Mouse (Mus musculus) testis, postnatal 14 days (tissue): ENCODE data around the gene Zdhhc17.

ENCODE experiments used
- DNase-seq: peaks from one replicate; pipeline ENCODE4 v3.0.0; 2021; ENCODE audit warnings: low spot score

Gene Zdhhc17

DNA sequence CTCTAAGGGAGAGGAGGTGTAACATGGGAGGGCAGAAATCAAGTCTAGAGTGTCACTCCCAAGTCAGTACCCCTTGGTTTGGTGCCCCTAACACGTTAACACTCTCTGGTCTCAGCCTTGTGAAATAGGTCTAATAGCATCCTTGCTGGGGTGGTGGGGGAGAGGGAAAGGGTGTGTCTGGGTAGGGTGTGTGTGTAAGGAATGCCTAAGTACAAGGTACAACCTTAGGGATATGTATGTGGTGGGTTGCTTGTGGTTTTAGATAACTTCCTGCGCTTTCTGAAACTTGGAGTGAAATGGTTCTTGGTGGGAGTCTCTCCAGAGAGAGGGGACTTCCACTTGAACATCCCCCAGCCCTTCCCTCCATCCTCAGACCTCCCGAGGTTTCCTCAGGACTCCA is 88.0 kb downstream of the Zdhhc17 start:
- DNase-seq: no peak

DNA sequence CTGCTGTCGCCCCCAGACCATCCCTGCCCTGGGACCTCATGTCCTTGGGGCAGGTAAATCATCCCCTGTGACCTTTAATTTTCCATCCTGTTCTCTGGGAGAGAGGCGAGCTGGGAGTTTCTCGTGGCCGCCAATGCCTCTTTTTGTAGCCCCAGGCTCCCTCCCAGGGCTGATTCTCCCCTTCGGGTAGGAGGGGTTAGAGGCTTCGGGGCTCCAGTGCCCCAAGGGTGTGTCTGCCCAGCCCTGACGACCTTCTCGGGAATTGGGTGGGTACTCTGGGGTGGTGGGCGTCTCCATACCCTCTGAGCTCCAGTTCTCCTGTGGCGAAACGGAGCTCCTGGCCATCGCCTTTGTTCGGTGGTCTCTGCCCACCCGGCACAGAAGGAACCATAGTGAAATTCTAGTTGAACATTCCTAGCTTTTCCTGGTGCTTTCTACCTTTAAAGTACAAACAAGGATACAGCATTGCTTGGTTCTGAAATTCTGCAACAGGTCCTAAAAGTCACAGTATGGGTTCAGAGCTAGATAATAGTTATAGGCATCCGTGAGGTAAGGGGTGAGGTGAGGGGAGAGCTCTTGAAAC is 89.5 kb downstream of the Zdhhc17 start:
- DNase-seq: no peak

DNA sequence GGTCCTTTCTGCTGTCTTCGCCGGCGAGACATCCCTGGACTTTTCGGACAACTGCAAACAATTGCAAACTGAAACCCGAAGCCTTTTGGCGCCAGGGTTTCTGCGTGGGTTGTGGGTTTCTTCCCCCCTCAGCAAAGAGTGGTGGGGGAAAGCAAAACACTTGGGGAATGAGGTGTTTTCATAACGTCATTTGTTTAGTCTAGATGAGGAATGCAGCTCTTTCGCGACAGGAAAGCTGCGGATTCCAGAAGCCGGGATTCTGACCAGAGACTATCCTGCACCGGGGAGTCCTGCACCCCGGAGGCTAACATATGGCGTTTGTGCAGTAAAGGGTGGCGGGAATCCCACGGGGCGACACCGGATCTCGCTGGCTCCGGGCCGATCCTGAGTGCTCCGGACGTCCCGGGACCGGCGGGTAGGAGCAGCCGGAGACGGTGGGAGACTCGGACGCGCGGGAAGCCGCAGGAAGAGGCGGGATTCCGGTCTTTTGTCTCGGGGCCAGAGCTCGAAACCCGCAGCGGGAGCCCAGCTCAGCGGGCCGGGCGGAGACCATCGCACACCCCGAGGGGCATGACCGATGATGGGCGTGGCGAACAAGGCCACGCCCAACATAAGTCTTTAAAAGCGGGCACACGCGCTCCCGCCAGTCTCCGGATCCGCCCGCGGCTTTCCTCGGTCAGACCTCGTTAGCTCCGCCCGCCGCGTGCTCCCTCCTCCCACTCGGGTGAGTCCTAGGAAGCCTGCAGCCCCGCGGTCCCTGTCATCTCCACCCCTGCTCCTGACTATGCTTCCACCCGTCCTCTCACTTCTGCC is 90.2 kb downstream of the Zdhhc17 start, which contains the start of gene Csrp2:
Gene Csrp2 (plus strand): TSS at position 259 of the 813 bp plus-strand sequence.
- peak; percentile 84 for DNase-seq

DNA sequence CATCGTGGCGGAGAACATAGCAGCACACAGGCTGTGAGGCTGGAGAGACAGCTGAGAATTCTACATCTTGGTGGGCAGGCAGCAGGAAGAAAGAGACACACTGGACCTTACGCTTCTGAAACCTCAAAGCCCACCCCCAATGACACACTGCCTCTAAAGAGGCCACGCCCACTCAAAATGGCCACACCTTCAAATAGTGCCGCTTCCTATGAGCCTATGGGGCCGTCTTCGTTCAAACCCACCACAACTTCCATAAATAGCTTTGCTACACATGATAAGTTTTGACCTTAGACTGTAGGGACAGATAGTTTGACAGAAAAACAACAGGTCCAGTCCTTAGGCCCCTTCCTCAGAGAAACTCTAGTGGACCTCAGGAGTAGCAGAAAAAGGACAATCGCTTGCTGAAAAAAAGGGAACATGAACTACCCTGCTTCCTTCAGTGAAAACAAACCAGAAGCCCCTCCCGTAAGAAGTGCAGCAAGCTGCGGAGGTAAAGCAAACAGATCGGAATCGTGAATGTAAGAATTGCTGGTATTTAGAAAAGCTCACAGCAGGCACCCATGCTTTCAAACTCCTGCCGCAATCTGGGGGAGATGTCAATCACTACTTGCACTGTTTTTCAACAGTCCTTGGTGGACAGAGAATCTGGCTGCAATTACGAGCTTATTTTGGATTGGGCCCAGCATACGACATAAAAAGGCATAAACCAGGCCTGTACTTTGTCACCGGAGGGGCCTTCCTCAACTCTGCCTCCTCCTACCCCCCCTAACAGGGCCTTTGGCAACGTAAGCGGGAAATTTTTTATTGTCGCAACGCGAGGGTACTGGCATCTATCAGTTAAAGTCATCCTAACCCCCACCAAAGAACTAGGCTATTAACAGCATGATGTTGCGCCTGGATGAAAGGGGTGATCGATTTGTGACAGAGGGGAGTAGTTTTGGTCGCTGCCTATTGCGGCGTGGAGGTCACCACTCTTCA is 91.2 kb downstream of the Zdhhc17 start:
- DNase-seq: no peak

GRCm38 (mm10) chr10:110917521-110917920 is 92.4 kb downstream of the Zdhhc17 start:
- no peak for DNase-seq

DNA sequence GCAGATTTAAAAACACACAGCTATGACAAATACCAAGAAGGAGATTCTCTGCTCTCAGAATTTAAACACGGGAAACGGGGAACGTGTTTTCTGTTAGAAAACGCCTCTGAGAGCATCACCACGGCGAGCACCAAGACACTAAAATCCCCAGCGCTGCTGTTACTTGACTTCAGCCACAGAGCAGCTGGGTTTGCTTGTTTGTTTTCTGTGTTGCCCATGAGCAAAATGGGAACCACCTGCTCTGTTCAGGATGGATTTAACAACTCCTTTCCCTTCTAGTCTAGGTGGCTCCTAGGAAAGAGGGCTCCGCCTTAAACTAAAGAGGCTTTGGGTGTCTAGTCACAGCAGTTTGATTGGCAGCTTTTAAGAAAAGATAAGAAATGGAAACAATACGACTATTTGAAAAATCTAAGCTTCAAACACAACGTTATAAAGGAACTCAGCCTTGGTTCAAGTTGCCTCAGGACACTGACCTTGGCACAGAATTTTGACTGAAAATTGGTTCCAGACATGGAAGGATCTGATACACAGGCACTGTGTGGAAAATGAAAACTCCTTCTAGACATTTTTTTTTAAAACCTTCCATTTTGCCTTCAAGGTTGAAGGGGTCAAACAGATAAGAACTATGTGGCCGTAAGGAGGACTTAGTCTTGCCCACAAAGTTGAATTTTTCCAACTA is 93.1 kb downstream of the Zdhhc17 start:
- DNase-seq: no peak

DNA sequence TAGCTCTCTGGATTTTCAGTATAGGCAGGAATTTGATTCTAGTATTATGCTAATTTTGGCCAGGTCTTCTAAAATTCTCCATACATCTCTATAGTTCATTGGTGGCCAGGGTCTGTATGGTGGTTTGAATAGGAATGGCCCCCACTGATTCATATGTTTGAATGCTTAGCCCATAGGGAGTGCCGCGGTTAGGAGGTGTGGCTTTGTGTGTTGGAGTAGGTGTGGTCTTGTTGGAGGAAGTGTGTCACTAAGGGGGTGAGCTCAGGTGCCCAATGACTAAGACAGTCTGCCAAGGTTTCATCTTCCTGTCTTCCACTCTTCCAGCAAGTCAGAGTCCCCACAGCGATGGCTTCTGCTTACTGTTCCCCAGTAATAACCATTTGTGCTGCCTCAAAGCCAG is 106.1 kb downstream of the Zdhhc17 start:
- DNase-seq: no peak

DNA sequence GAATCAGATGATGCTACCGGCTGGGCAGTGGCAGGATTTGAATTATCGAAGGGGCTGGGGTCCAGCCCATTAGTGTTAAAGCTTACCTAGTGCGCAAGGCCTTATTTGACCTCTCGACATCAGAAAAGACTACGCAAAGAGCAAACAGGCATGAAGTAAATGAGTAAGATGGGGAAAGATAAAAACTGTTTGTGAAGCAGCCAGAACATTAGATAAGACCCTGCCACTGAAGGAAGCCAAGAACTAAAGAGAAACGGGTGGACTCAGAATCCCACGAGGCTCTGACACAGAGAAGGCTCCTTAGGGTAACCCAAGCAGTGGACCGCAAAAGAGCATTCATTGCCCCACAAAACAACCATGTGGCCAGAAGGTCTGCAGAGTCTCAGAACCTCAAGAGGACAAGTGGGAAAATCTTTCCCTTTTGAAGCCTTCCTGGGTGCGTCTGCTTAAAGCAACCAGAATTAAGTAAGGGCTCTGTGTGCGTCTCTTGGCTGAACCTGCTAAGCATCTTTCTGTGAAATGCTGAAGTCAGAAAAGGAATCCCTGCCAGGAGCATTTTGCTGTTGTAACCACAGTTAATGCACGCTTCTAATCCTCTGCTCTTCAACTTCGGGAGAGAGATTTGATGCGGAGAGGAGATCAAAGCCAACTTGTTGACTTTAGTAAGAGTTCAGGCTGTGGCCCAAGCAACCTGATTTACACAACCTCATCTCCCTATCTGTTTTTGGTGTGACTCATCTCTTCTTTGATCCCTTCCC is 110.0 kb downstream of the Zdhhc17 start:
- no peak for DNase-seq
